Mouse (Mus musculus): ENCODE measurements around the gene Hpn.

Hpn gene

GRCm38 (mm10) chr7:31140302-31140701 lies 25.2 kb upstream of the Hpn start:
- no peak for DNase-seq

GRCm38 (mm10) chr7:31139765-31140164 lies 24.7 kb upstream of the Hpn start:
- DNase-seq, result peak; percentile 66 to 86

GRCm38 (mm10) chr7:31135717-31136116 lies 20.6 kb upstream of the Hpn start:
- no peak for DNase-seq

GRCm38 (mm10) chr7:31131866-31132265 lies 16.8 kb upstream of the Hpn start:
- no peak for DNase-seq

- DNase-seq, result peak; percentile 58 to 71
These were observed 15.8 kb upstream of the Hpn start for GRCm38 (mm10) chr7:31130841-31131240.

GRCm38 (mm10) chr7:31130197-31130596 lies 15.1 kb upstream of the Hpn start:
- DNase-seq, result no peak

- DNase-seq, result no peak
These were observed 13.1 kb upstream of the Hpn start for GRCm38 (mm10) chr7:31128157-31128705.

GRCm38 (mm10) chr7:31126851-31127724 lies 12.0 kb upstream of the Hpn start, which contains the start of gene Scn1b:
Scn1b (minus strand) TSS chr7:31127003.
- DNase-seq, result peak; percentile 60 to 79

GRCm38 (mm10) chr7:31126211-31126751 lies 11.2 kb upstream of the Hpn start:
- no peak for DNase-seq

GRCm38 (mm10) chr7:31125116-31125515 lies 10.0 kb upstream of the Hpn start:
- no peak for DNase-seq

GRCm38 (mm10) chr7:31124381-31124780 lies 9.3 kb upstream of the Hpn start:
- DNase-seq, result no peak

- DNase-seq, result no peak
These were observed 8.6 kb upstream of the Hpn start for GRCm38 (mm10) chr7:31123697-31124096.

- no peak for DNase-seq
These were observed 7.8 kb upstream of the Hpn start for GRCm38 (mm10) chr7:31122641-31123631.

GRCm38 (mm10) chr7:31119556-31119955 lies 4.5 kb upstream of the Hpn start:
- no peak for DNase-seq

GRCm38 (mm10) chr7:31118486-31118885 lies 3.4 kb upstream of the Hpn start:
- DNase-seq, result peak; percentile 55 to 65

GRCm38 (mm10) chr7:31117465-31117864 lies 2.4 kb upstream of the Hpn start:
- DNase-seq, result no peak

GRCm38 (mm10) chr7:31116721-31117145 lies 1.6 kb upstream of the Hpn start:
- DNase-seq, result no peak

GRCm38 (mm10) chr7:31115587-31116043 lies 525 bp upstream of the Hpn start:
- DNase-seq, result peak; percentile 94

GRCm38 (mm10) chr7:31114646-31115045 lies 444 bp downstream of the Hpn start:
- peak; percentile 80 to 85 for DNase-seq

GRCm38 (mm10) chr7:31113800-31114199 lies 1.3 kb downstream of the Hpn start:
- DNase-seq, result peak; percentile 76 to 82

GRCm38 (mm10) chr7:31112036-31112435 lies 3.1 kb downstream of the Hpn start:
- peak in 1 of 2 experiments; percentile 42 for DNase-seq

- no peak for DNase-seq
These were observed 4.2 kb downstream of the Hpn start for GRCm38 (mm10) chr7:31110861-31111385.
